Mouse (Mus musculus): Measurements from ENCODE around the gene Lrp1. TPM values are rescaled to one million over a fixed set of nuclear protein-coding genes. Genes with fewer than 3 reads are reported as not detected.

The Lrp1 gene
- total and polyA plus RNA-seq, 3 experiments: 0.39 to 0.42 TPM; not detected in 1

DNA sequence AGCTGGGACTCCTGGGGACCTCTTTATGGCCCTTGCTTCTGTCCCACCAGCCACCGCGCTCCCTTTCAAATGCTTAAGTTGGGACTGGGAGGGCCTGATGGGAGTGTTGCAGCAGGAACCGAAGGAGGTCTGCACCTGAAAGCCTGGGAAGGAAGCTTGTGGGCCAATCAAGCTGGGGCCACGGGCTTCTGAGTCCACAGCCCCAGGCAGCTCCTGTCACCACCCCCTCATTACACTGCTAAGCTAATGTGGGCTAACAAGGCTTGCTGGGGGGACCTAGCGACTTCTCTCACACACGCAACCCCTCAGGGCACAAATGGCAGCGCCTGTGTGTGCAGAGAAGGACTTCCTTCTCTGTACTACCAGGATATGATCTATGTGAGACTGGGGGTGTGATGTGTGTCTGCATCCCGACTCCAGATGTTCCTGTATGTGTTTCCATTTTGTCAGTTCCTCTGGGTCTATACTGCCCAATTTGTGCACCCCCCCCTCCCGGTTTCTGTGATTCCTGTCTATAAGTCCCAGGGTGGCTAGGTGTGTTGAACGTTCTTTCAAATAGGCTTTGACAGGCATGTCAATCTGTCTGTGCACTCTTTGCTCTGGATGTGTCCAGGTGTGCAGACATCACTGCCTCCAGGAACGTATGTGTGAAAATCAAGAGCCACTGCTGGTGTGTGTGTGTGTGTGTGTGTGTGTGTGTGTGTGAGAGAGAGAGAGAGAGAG, 109.9 kb downstream of the Lrp1 start:
- Histone ChIP-seq H3K4me1 (ENCODE audit: control insufficient read depth in 1 of 2, insufficient read depth in 2 of 2, low read length in 2 of 2) (peaks cover 0 to 30% of the 10 kb centered on the region in 2 experiments; a peak in 3 of 4 replicates), H3K36me3 (ENCODE audit: control insufficient read depth in 1 of 2, insufficient read depth in 2 of 2, low read length in 2 of 2) (peaks cover 0 to 2% of the 10 kb centered on the region in 2 experiments; a peak in 2 of 4 replicates), H3K9ac (ENCODE audit: control insufficient read depth, low read depth, low read length, poor library complexity, severe bottlenecking) (peak overlapping the region; percentile 67), H3K79me2 (ENCODE audit: control insufficient read depth, insufficient read depth, low read length, poor library complexity) (no peaks in the 10 kb centered on the region; the same call in 1 of the 2 replicates), H3K9me3 (replicated peaks; ENCODE audit: insufficient read depth, low read length) (no peaks in the 10 kb centered on the region), H3K27ac (ENCODE audit: control insufficient read depth, low read depth, low read length) (no peak overlapping the region), H3K4me3 (ENCODE audit: control insufficient read depth in 1 of 2, insufficient read depth in 1 of 2, low read depth in 2 of 2, low read length in 2 of 2) (peak overlapping the region; percentile 45 to 63; a peak in 3 of 4 replicates), H3K27me3 (ENCODE audit: control insufficient read depth in 1 of 2, insufficient read depth in 2 of 2, low read length in 2 of 2) (no peaks in the 10 kb centered on the region)
- DNase-seq (ENCODE audit: low read depth, low spot score): peak; percentile 38
- TF ChIP-seq POLR2A (IDR thresholded peaks at IDR 0.05; ENCODE audit: control insufficient read depth in 1 of 2, insufficient read depth in 1 of 2, low read depth in 1 of 2, low read length in 2 of 2, poor library complexity in 1 of 2): no peak
- no peak for TF ChIP-seq CHD2 (IDR thresholded peaks at IDR 0.05; ENCODE audit: low read length)
- no peak for TF ChIP-seq RAD21 (IDR thresholded peaks at IDR 0.05; ENCODE audit: low read depth, low read length)
- no peak for TF ChIP-seq POLR2AphosphoS2 (IDR thresholded peaks at IDR 0.05; ENCODE audit: low read length)
- TF ChIP-seq TAL1 (IDR thresholded peaks at IDR 0.05; ENCODE audit: low read length): no peak
- TF ChIP-seq MAFK (IDR thresholded peaks at IDR 0.05; ENCODE audit: borderline replicate concordance, low read depth, low read length): no peak
- no peak for TF ChIP-seq USF1 (IDR thresholded peaks at IDR 0.05; ENCODE audit: low read depth, low read length)
- no peak for TF ChIP-seq HCFC1 (IDR thresholded peaks at IDR 0.05; ENCODE audit: low read depth, low read length)
- TF ChIP-seq MAX (IDR thresholded peaks at IDR 0.05; ENCODE audit: low read length): no peak
- TF ChIP-seq EP300 (IDR thresholded peaks at IDR 0.05; ENCODE audit: low read depth in 1 of 2, low read length in 2 of 2): no peak
- TF ChIP-seq TBP (IDR thresholded peaks at IDR 0.05; ENCODE audit: low read depth, low read length): no peak
- no peak for TF ChIP-seq CHD1 (IDR thresholded peaks at IDR 0.05; ENCODE audit: low read depth, low read length)
- no peak for TF ChIP-seq ZKSCAN1 (IDR thresholded peaks at IDR 0.05; ENCODE audit: low read depth, low read length)

DNA sequence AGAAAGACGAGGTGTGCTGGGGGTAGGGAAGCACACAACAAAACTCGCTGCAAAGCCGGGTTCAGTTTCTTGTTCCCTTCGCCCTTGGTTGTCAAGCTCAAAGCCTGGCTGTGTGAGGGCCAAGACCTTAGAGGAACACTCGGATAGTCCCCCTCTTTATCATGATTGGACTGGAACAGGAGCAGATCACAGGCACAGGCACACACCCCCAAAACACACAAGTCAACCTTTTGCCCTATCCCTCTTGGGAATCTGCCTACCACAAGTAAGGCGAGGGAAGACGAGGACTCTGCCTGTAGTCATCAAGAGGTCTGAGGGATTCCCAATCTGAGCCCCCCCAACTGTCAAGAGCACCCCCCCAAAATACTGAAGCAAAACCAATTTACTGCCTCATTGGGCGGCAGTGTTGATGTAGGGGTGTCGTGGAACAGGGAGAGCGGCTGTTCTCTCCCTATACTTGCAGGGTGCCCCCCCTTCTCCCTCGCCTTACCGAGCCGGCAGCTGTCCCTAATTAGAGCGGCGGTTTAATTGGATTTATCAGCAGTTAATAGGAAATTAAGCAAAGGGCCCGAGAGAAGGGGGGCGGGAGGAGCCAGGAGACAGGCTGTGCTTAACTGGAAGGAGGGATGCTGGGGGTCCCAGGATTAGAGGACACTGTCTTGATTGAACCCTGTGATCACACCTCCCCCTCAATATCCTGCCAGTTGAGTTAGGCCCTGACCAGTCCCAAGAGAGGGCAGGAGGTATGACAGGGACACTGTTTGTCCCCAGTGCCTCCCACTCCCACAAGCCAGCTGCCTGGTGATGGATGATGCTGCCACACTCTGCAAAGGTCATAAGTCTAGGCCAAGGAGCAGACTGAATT, 110.9 kb downstream of the Lrp1 start:
- Histone ChIP-seq H3K4me3 (ENCODE audit: control insufficient read depth in 1 of 2, insufficient read depth in 1 of 2, low read depth in 2 of 2, low read length in 2 of 2) (peak overlapping the region in 1 of 2 experiments; percentile 30; a peak in 1 of 4 replicates), H3K27me3 (ENCODE audit: control insufficient read depth in 1 of 2, insufficient read depth in 2 of 2, low read length in 2 of 2) (no peaks in the 10 kb centered on the region), H3K27ac (ENCODE audit: control insufficient read depth, low read depth, low read length) (no peak overlapping the region), H3K79me2 (ENCODE audit: control insufficient read depth, insufficient read depth, low read length, poor library complexity) (no peaks in the 10 kb centered on the region; the same call in 1 of the 2 replicates), H3K36me3 (ENCODE audit: control insufficient read depth in 1 of 2, insufficient read depth in 2 of 2, low read length in 2 of 2) (peaks cover 0 to 2% of the 10 kb centered on the region in 2 experiments; a peak in 2 of 4 replicates), H3K9me3 (replicated peaks; ENCODE audit: insufficient read depth, low read length) (no peaks in the 10 kb centered on the region), H3K4me1 (ENCODE audit: control insufficient read depth in 1 of 2, insufficient read depth in 2 of 2, low read length in 2 of 2) (peaks cover 0 to 20% of the 10 kb centered on the region in 2 experiments; a peak in 2 of 4 replicates), H3K9ac (ENCODE audit: control insufficient read depth, low read depth, low read length, poor library complexity, severe bottlenecking) (no peak overlapping the region)
- TF ChIP-seq SIN3A (IDR thresholded peaks at IDR 0.05; ENCODE audit: low read length): peak; percentile 16; the same call in 1 of the 2 replicates
- no peak for TF ChIP-seq JUND (IDR thresholded peaks at IDR 0.05; ENCODE audit: low read depth, low read length)
- no peak for TF ChIP-seq RCOR1 (IDR thresholded peaks at IDR 0.05; ENCODE audit: low read depth, low read length)
- DNase-seq (ENCODE audit: low read depth, low spot score): peak; percentile 33

Data from MEL (cell line).